Mouse (Mus musculus) left cerebral cortex, postnatal 36 days (tissue): ENCODE data around the gene Gm17387. TPM values are rescaled to one million over a fixed set of nuclear protein-coding genes. Genes with fewer than 3 reads are reported as not detected.

Experiments
- DNase-seq, 2 experiments: peaks; one replicate each; pipeline ENCODE4 v3.0.0; 2021 to 2022; ENCODE audit warnings: low spot score in 2 of 2, mixed read lengths in 1 of 2
- intact Hi-C: fragments of 180-260 bp; cut with DNase I; formaldehyde crosslinking; loops from one replicate; pipeline ENCODE4 v1.15.1; 2025
- total RNA-seq, 2 experiments: library from RNA; stranded (reverse); gene quantifications; 2 replicates each; pipeline ENCODE4 v1.2.3; 2021

The Gm17387 gene
- not detected for total RNA-seq

DNA sequence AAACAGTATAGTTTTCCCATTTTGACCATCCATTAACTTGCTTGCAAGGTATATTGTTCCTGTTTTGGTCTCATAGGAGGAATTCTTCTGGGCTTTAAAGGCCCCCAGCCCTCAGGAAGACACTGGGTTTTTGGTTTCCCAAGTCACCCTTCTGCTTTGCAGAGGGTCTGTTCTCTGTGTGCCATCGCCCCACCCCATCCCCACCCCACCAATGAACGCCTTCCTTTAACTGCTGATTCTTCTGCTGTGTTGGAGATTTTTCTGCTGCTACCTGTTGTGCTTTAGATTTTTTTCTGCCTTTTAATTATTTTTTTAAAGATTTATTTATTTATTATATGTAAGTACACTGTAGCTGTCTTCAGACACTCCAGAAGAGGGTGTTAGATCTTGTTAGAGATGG lies at the start of gene Gm17387:
Gene Gm17387, plus strand, starts transcription at position 301 of the 400 bp plus-strand sequence.
- intact Hi-C loops: no loop called here
- no peak for DNase-seq

DNA sequence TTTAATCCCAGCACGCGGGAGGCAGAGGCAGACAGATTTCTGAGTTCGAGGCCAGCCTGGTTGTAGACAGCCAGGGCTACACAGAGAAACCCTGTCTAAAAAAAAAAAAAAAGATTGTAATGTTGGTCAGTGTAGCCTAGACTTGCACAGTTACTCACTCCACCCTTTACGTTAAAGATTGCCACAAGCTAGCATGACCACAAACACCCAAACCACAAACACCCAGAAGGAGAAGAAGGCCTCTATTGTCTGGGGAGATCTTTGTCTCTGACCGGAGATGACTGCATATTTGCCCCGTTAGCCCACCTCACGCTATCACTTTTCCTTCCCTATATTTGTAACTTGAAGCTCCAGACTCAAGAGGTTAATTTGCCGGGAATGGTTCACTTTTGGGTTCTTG lies 47.2 kb upstream of the Gm17387 start:
- intact Hi-C loops: no loop called here

DNA sequence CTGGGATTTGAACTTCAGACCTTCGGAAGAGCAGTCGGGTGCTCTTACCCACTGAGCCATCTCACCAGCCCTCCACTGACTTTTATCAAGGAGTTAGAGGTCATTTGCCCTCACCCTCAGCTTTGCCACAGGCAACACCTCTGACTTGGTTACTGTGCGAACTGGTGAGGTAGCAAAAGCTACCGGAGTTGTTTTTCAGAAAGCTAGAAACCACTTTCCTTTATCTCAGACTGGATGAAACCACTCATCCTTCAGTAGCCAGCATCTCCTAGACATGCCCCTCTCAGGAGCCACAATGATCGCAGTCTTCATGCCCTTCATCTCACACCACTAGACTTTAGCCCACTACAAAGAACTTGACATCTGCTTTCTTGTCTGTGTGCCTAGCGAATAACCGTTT lies 46.0 kb upstream of the Gm17387 start:
- intact Hi-C loops: no loop called here
- no peak for DNase-seq

More for the DNA sequence above, 47.2 kb upstream of the Gm17387 start:
- DNase-seq: no peak

DNA sequence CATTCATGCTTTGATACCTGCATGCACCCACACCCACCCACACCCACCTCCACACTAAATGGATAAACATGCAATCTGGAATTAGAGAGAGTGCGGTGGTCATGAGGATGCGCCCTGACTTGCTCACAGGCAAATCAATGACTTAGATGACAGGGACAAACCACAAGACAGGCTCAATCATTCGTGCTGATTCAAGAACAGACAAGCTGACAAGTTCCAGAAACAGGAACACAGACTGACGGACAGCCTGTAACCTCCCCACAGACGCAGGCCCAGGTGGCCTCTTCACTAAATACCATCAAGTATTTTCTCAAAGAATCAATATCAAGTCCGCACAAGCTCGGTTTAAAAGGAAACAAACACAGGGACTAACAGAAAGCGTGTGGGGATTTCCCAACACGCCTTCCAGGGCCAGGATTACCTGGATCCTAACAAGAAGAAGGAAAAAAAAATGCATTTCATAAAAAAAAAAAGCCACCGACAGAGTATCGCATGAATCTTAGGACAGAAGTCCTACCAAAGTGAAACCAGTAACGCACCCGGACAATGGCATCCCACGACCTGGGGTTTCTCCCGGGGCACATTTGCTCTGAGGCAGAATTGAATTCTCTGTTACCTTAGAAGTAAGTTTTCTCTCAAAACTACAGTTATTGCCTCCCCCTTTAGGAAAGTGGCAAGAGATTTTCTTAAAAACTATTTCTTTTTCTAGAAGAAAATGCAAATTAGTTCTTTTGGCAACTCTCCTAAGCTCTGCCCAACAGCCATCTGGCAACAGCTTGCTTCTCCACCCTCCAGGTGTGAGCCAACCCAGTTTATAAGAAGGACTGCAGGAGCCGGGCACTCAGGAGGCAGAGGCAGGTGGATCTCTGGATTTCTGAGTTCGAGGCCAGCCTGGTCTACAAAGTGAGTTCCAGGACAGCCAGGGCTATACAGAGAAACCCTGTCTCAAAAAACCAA lies 41.5 kb upstream of the Gm17387 start:
- intact Hi-C loops: no loop called here
- peak; percentile 38 to 39 for DNase-seq

DNA sequence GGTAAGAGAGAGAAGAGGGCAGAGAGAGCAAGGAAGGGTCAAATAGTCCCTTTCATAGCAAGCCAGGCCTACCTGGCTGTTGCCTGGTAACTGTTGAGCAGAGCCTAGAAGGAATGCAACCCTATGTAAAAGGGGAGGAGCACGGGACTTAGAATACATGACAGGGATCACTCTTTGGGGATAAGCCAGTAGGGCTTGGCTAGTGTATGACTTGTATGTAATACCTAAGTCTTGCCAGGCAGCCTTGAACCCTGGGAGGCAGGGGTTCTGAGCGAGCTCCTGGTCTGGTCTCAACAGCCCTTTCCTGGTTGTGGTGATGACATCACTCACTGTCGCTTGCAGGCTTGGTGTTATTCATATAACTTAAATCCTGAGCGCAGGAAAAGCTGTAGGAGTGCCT lies 39.9 kb upstream of the Gm17387 start:
- intact Hi-C loops: no loop called here
- peak in 1 of 2 experiments; percentile 10 for DNase-seq

DNA sequence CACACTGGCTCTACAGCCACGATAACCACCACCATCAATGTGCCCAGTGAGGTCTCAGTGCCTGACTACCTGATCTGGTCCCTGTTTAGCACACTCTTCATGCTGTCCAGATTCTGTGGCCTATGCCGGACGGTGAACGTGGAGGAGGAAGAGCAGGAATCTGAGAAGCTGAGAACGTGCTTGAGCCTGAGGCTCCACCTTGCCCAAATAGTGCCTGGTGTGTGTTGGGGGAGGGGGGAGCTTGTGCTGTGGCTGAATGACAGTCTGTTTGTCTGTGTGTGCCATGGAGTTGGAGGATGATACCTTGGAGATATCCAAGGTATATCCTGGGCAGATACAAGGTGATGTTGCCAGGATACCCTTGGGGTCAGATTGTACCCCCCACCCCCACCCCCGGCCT lies 38.7 kb upstream of the Gm17387 start:
- DNase-seq: no peak
- intact Hi-C loops: no loop called here

DNA sequence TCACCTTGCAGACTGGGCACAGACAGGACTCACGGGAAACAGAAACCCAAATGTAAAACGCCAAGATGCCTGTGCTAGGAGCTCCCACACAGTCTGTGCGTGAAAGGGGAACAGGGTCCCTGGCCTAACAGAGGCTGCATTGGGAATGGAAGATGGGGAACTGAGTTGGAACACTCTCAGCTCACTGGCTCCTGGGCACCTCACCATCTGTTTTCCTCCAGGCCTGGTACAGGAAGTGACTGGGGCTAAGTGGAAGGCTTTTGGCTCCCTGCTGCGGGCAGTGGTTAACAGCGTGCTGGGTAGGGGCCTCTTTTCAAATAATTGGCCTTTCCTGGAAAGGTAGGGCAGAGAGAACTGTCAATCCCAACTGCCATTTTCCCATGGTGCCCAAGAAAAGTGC lies 38.3 kb upstream of the Gm17387 start:
- DNase-seq: no peak
- intact Hi-C loops: no loop called here

DNA sequence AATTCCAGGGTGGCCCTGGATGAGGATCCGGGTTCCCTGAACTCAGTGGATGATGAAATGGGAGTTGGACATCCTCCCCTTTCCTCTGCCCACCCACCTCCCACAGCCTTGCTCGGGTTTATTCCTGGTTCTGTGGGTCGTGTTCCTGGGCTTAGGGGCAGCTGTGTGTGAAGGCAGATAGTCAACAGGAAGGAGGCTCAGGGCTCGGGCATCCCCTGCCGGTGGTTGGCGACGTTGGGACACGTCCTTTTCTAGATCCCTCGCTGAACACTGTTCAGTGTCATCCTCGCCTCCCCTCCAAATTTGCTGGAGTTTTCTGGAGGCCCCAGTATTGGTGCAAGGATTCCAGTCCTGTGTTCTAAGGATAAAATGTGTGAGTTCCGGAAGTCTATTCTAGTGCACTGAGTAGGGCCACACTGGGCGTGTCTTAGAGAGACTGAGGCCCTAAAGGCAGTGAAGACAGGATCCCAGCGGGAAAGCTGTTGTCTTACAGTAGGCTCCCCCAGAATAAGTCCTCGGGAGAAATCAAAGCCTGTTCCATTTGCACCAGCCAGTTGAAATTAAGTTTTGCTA lies 37.7 kb upstream of the Gm17387 start:
- intact Hi-C loops: no loop called here
- no peak for DNase-seq

DNA sequence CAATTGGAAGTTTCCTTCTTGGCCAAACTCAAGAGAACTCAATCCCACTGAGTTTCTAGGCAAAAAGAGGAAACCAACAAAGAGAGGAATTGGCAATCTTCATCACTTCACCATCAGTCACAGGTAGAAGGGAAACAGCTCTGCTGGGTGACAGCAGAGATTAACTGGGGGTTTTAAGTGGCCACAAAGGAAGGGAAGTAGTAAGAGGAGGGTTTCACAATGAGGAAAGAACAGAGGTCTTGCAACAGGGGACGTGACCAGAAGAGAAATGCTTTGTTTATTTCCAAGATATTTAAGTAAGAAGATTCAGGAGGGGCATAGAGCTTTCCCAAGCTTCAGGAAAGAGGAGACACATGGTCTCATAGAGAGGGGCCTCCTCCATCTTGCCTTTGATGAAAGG lies 31.1 kb upstream of the Gm17387 start:
- no peak for DNase-seq
- intact Hi-C loops: no loop called here

DNA sequence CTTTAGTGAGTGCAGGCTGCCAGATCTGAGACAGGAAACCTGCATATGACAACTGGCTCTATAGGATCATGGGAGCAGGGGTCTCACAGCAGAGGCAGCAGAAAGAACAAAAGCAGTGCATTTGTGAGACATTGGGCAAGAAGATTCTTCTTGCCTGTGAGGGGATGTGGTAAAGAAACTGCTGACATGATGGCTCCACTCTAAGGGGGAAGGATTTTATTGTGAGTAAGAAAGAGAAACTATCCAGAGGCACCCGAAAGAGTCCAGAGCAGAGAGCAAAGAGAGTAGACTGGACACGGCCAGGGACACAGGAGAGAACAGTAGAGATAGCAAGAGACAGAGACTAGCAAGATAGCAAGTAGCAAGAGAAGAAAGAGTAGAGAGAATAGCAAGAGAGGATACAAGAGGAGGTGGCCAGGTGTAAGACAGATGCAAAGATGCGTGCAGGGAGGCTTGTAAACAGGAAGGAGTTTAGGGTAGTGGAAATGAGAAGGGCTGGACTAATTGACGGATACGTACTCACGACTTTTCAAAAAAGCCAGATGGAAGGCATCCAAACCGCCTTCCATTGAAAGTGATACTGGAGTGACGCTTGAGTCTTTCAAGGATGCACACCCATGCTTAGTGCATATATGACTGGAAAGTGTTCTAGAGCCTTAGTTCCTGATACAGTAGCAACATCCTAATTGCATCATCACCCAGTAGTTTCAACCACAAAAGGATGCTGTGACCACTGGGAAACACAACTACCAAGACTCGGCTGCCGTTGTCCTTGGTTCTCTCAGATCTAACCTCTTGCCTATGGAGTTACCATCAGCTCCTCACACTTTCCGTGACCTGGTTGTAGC lies 29.9 kb upstream of the Gm17387 start:
- intact Hi-C loops: no loop called here
- no peak for DNase-seq

DNA sequence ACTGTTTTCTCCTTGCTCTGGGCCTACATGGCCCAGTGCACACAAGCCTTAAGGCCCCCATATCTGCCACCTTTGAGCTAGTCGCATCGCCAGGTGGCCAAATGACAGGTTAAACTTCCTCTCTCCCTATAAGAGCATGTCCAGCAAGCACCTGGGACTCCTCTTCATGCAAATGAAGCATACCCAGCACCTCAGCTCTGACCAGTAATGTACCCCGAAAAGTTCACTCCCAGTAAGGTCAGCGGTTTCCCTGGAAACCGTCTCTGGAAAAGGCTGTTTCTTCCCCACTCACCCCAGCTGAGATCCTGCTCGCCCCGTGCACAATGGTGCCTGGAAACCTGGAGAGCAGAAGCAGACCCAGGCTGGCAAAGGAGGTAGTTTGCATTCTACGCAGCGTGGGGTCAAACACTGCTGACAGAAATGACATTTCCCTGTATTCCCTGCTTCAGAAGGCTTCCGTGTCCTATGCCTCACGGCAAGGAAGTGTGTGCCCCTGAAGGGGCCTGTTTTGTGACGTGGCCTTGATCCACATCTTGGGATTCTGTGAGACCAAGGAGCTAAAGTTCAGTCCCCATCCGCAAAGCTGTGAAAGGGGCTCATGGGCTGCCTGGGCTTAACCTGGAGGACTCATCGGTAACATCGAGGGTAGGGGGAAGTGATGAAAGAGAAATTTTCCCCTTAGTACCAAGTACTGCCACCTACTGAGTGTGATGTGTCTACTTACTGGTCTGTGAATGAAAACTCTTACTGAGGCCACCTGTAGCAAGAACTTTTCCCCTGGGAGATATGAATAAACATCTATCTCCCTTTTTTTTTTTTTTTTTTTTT lies 27.8 kb upstream of the Gm17387 start:
- intact Hi-C loops: no loop called here
- no peak for DNase-seq

DNA sequence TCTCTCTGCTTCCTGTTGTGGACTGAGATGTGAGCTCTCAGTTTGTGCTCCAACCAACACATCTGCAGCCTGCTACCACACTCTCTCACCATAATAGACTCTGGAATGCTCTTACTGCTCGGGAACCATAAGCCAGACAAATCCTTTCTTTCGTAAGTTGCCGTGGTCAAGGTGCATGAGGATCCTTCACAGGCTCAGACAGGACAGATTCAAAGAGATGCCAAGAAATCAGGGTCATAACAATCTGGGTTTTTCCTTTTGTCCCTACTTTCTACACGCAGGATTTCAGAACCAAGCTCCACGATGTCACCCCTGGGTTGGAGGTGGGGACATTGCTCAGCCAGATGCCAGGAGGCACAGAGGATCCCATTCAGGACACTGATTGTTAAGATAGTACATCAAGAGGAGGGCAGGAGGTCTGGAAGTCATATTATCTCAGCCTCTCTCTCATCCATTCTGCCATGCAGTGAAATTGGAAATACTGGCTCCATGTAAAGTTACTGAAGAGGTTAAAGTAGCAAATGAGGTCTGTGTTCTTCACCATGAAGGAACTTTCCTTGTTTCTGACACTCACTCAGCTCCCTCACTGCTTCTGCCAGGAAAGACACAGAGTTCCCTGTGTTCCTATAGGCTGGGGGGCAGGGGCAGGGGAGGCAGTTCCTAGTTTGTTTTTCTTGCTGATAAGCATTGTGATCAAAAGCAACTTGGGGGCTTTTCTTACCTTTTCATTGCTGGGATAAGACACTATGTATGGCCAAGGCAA lies 25.5 kb upstream of the Gm17387 start:
- DNase-seq: no peak
- intact Hi-C loops: no loop called here

DNA sequence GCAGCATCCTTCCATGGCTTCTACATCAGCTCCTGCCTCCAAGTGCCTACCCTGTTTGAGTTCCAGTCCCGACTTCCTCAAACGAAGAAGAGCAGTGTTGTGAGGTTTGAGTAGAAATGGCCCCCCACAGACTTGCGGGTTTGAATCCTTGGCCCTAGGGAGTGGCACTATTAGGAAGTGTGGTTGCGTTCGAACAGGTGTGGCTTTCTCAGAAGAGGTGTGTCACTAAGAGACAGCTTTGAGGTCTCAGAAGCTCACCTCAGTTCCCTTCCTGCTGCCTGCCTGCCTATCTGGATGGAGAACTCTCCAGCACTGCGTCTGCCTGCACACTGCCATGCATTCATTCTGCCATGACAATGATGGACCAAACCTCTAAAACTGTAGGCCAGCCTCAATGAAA lies 22.5 kb upstream of the Gm17387 start:
- intact Hi-C loops: loop anchor here (5.0 kb wide), 1 partner anchor 44 kb away; no protein-coding TSS in a partner anchor
- DNase-seq: no peak

DNA sequence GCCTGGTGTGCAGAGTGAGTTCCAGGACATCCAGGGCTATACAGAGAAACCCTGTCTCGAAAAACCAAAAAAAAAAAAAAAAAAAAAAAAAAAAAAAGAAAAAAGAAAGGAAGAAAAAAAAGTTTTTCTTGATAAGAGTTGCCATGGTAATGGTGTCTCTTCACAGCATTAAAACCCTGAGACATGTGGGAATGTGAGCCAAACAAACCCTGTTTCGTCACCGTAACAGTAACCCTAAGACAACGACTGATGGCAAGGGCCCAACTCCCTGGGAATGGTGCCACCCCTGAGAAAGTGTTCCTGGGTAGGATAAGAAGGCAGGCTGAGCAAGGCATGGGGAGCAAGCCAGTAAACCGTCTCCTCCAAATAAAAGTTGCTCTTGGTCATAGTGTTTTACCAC lies 22.0 kb upstream of the Gm17387 start:
- intact Hi-C loops: loop anchor here (5.0 kb wide), 1 partner anchor 45 kb away; no protein-coding TSS in a partner anchor
- DNase-seq: no peak

DNA sequence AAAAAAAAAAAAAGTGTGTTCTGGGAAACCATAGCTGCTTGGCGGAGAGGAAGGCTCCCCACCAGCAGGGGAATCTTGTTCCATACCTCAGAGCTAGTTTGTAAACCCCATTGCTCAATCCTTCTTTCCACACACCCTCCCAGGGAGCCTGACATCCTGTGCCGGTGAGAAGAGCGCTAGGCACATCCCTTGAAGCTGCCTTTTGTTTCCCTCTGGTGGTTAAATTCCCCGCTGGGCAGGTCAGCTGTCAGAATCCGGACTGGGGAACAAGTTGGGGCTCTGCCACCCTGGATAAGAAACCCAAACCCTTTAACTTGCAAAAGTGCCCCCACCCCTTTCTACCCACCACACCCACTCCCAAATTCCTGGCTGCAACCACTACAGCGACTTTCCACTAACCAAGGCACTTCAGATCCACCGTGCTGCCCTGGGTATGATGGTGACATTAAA lies 20.6 kb upstream of the Gm17387 start:
- intact Hi-C loops: loop anchor here (2.0 to 5.0 kb wide), 2 partner anchors 40 to 46 kb away; no protein-coding TSS in a partner anchor
- no peak for DNase-seq

DNA sequence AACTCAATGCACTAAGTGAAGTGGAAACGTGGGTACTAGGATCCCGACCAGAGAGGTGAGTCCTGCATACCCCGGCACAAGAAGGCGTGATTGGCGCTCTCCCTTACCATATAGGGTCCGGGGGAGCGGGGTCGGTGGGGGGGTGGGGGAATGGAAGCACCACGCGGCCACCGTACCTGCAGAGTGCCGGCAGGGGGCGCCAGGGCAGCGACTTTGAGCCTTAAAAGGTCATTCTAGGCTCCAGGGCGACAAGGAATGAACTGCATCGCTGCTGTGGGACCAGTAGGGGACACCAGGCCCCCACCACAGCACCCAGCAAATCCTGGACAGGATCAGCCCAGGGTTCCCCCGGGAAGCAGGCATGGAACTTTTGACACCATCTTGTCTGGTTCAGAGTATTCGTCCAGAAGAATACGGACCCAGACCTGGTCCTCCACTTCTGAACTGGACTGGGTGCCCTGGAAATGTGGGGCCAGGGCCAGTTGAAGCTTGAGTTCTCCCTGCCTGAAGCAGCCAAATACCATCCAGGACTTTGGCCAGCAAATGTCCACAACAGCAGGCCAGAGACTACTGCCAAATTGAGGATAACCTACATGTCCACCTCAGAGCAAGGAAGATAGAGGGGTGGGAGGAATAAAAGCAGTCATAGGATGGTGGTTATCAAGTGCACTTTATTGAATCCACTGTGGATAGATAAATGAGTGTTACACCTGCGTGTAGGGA lies 19.8 kb upstream of the Gm17387 start:
- peak; percentile 13 to 39 for DNase-seq
- intact Hi-C loops: loop anchor here (2.0 to 5.0 kb wide), 2 partner anchors 40 to 47 kb away; no protein-coding TSS in a partner anchor

DNA sequence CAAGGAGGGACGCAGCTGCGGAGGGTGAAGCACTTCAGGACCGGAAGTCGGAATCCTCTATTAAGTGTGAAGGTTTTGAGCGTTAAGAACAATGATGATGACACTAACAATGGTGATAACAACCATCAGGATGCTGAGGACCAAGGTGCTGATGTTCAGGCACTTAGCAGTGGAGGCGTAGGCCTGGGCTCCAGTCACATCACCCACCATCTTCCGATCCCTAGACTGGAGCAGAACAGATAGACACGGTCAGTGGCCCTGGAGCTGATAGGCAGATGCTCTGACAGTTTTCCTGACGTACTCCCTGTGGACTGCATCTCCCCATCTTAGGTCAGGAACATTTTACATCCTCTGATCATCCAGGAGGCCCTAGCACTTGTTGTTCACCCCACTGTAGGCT lies 19.3 kb upstream of the Gm17387 start:
- intact Hi-C loops: loop anchor here (2.0 to 5.0 kb wide), 2 partner anchors 39 to 47 kb away; no protein-coding TSS in a partner anchor
- DNase-seq: no peak

DNA sequence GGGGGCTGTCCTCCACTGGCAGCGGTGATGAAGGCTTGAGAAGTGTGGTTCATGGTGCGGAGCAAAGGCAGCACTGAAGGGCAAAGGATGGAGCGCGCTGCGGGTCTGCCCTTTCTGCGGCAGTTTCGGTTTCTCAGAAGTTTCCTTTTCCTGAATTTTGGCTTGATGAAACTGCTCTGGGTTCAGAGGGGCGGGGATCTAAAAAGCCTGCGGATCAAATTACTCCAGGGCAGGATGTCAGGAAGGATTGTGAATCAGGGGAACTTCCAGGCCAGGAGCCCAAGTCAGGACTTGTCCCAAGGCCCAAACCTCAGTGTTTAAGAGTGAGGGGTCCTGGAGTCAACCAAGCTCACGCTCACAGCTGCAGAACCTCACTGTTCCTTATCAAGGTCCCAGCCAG lies 18.3 kb upstream of the Gm17387 start, which contains the start of gene Ifitm3:
Gene Ifitm3, minus strand, starts transcription at position 178 of the 400 bp plus-strand sequence.
- DNase-seq: no peak
- intact Hi-C loops: no loop called here
